Mouse (Mus musculus) T-cell, adult 66 days (primary cell): ENCODE results near the gene Rpl13a. TPM values are rescaled to one million over a fixed set of nuclear protein-coding genes. Genes with fewer than 3 reads are reported as not detected.

ENCODE experiments used
- total RNA-seq, 2 experiments: library from RNA; stranded (reverse); gene quantifications; 3 replicates in 1 of 2; 4 replicates in 1 of 2; pipeline ENCODE4 v1.2.4; 2023

The Rpl13a gene
- 1,000 to 10,000 TPM; 5,708 to 6,154 TPM for total RNA-seq

GRCm38 (mm10) chr7:45128624-45129246 lies at the start of gene Rpl13a:
Gene Rpl13a (minus strand): TSS chr7:45128761.

GRCm38 (mm10) chr7:45163735-45164490 lies 35.4 kb upstream of the Rpl13a start, which contains the start of gene Slc17a7:
Gene Slc17a7 (plus strand): TSS chr7:45163949.

GRCm38 (mm10) chr7:45154096-45154992 lies 25.8 kb upstream of the Rpl13a start, which contains the start of the genes Pih1d1 and Aldh16a1:
Gene Pih1d1 (plus strand): TSS chr7:45154303.
Gene Aldh16a1 (minus strand): TSS chr7:45154584.

GRCm38 (mm10) chr7:45135993-45136567 lies 7.5 kb upstream of the Rpl13a start, which contains the start of the genes Gm45713 and Flt3l:
Gene Gm45713 (minus strand): TSS chr7:45136231.
Gene Flt3l (minus strand): TSS chr7:45136432.

GRCm38 (mm10) chr7:45124224-45125143 lies 4.1 kb downstream of the Rpl13a start, which contains the start of gene Rps11:
Gene Rps11 (minus strand): TSS chr7:45124439.

GRCm38 (mm10) chr7:45103652-45104180 lies 24.8 kb downstream of the Rpl13a start, which contains the start of gene Fcgrt:
Gene Fcgrt (minus strand): TSS chr7:45103851.

GRCm38 (mm10) chr7:45092048-45092447 lies 36.5 kb downstream of the Rpl13a start, which contains the start of gene Rcn3:
Gene Rcn3 (minus strand): TSS chr7:45092221.

Other genes starting within 250 kb of the Rpl13a start
- 10 to 100 TPM; 67.2 to 73.6 TPM for gene Med25, start 236.0 kb downstream of the Rpl13a start, total RNA-seq
- gene Fuz, start 232.7 kb downstream of the Rpl13a start, total RNA-seq: 10 to 100 TPM; 23.6 to 24.2 TPM
- 10 to 100 TPM; 80.0 to 86.8 TPM for gene Ap2a1, start 199.3 kb downstream of the Rpl13a start, total RNA-seq
- gene Tsks, start 185.6 kb downstream of the Rpl13a start, total RNA-seq: not detected
- gene Cpt1c, start 153.9 kb downstream of the Rpl13a start, total RNA-seq: under 1 TPM; 0.61 to 0.80 TPM
- gene Prmt1, start 142.2 kb downstream of the Rpl13a start, total RNA-seq: 100 to 1,000 TPM; 143 to 165 TPM
- 100 to 1,000 TPM; 138 to 172 TPM for gene Irf3, start 131.1 kb downstream of the Rpl13a start, total RNA-seq
- gene Bcl2l12, start 130.0 kb downstream of the Rpl13a start, total RNA-seq: 10 to 100 TPM; 18.5 to 30.8 TPM
- 10 to 100 TPM; 81.3 to 91.5 TPM for gene Scaf1, start 112.4 kb downstream of the Rpl13a start, total RNA-seq
- 10 to 100 TPM; 10.5 to 10.9 TPM for gene Rras, start 110.8 kb downstream of the Rpl13a start, total RNA-seq
- 10 to 100 TPM; 76.8 to 78.7 TPM for gene Prr12, start 75.9 kb downstream of the Rpl13a start, total RNA-seq
- 10 to 100 TPM; 65.9 to 68.4 TPM for gene Nosip, start 66.3 kb downstream of the Rpl13a start, total RNA-seq
- 1 to 10 TPM; 1.4 to 1.5 TPM for gene Prrg2, start 66.1 kb downstream of the Rpl13a start, total RNA-seq
- 10 to 100 TPM; 16.3 to 23.6 TPM for gene Rcn3, start 36.5 kb downstream of the Rpl13a start, total RNA-seq
- 10 to 100 TPM; 28.0 to 35.1 TPM for gene Fcgrt, start 24.9 kb downstream of the Rpl13a start, total RNA-seq
- 1,000 to 10,000 TPM; 3,284 to 3,343 TPM for gene Rps11, start 4.3 kb downstream of the Rpl13a start, total RNA-seq
- not detected for gene Gm45713, start 7.5 kb upstream of the Rpl13a start, total RNA-seq
- 100 to 1,000 TPM; 236 to 250 TPM for gene Flt3l, start 7.7 kb upstream of the Rpl13a start, total RNA-seq
- gene Pih1d1, start 25.5 kb upstream of the Rpl13a start, total RNA-seq: 10 to 100 TPM; 30.3 to 44.8 TPM
- gene Aldh16a1, start 25.8 kb upstream of the Rpl13a start, total RNA-seq: 10 to 100 TPM; 55.0 to 58.1 TPM
- gene Slc17a7, start 35.2 kb upstream of the Rpl13a start, total RNA-seq: under 1 TPM in 1 of 2 experiments, not detected in 1; 0.30 TPM
- not detected for gene Gfy, start 50.8 kb upstream of the Rpl13a start, total RNA-seq
- gene Pth2, start 52.2 kb upstream of the Rpl13a start, total RNA-seq: not detected
- gene Ccdc155, start 76.1 kb upstream of the Rpl13a start, total RNA-seq: not detected
- 1 to 10 TPM in 1 of 2 experiments, under 1 TPM in 1; 0.83 to 1.0 TPM for gene Dkkl1, start 83.4 kb upstream of the Rpl13a start, total RNA-seq
- not detected for gene Tead2, start 87.0 kb upstream of the Rpl13a start, total RNA-seq
- 100 to 1,000 TPM; 270 to 288 TPM for gene Cd37, start 110.4 kb upstream of the Rpl13a start, total RNA-seq
- not detected for gene Slc6a16, start 112.3 kb upstream of the Rpl13a start, total RNA-seq
- not detected for gene Slc6a21, start 148.8 kb upstream of the Rpl13a start, total RNA-seq
- gene Trpm4, start 205.0 kb upstream of the Rpl13a start, total RNA-seq: 10 to 100 TPM; 11.4 to 15.3 TPM
- not detected for gene Hrc, start 206.5 kb upstream of the Rpl13a start, total RNA-seq
- under 1 TPM; 0.15 to 0.50 TPM for gene Ppfia3, start 238.3 kb upstream of the Rpl13a start, total RNA-seq
- 1 to 10 TPM; 3.0 to 3.6 TPM for gene Lin7b, start 241.8 kb upstream of the Rpl13a start, total RNA-seq